Comparison of ENCODE assay signal across 9 mouse cellular contexts in the genomic region with DNA sequence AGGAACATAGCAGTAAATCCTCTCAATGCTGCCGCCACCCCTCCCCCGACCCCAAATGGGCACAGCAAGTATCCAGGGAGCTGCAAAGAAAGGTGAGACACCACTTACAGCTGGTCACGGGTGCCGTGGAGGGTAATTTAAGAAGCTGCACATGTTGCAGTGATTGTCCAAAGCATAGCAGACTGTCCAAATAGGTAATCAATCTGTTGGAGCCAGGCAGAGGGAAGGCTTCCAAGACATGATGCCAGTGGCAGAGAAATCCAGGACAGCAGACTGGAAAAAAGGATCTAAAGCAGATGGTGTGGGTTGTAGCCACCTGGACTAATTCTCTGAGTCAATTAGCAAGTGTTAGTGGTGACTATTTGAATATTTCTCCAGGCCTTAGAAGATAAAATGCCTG.
DNase-seq lines count a peak whose midpoint lies in the region; ATAC-seq and TF ChIP-seq lines count a peak whose summit lies in the region.
"Had no signal": no experiment of that assay in that cellular context is flagged by ENCODE, and none has a peak within 500 bp of the region (broad histone marks: within the 10 kb centered on the region; RNA-seq: fewer than 3 reads in every experiment).

No protein-coding gene starts in this region.

- no peaks in the 10 kb centered on the region for H3K79me2 ChIP-seq in CH12.LX (replicated peaks; ENCODE audit: control insufficient read depth, extremely low read depth, insufficient read depth, poor library complexity, severe bottlenecking)

- no peaks in the 10 kb centered on the region for H3K27me3 ChIP-seq in forebrain, embryonic 13.5 days
- no peaks in the 10 kb centered on the region for H3K27me3 ChIP-seq in forebrain, embryonic 12.5 days
- no peaks in the 10 kb centered on the region for H3K27me3 ChIP-seq in CH12.LX (replicated peaks)
- H3K27me3 ChIP-seq: neural tube, embryonic 12.5 days had no signal

- no peak overlapping the region for H3K9ac ChIP-seq in forebrain, embryonic 13.5 days
- no peak overlapping the region for H3K9ac ChIP-seq in forebrain, embryonic 12.5 days
- H3K9ac ChIP-seq in CH12.LX (ENCODE audit: insufficient read depth, low read depth): no peak overlapping the region
- H3K9ac ChIP-seq: neural tube, embryonic 12.5 days had no signal

- peak; percentile 88 for ATAC-seq in forebrain, embryonic 13.5 days
- ATAC-seq in forebrain, embryonic 12.5 days (ENCODE audit: low FRiP score): no peak

- H3K27ac ChIP-seq in forebrain, embryonic 13.5 days: no peak overlapping the region
- H3K27ac ChIP-seq in forebrain, embryonic 12.5 days: no peak overlapping the region
- H3K27ac ChIP-seq in CH12.LX (ENCODE audit: insufficient read depth, low read depth): no peak overlapping the region
- H3K27ac ChIP-seq: neural tube, embryonic 12.5 days had no signal

- H3K9me3 ChIP-seq in forebrain, embryonic 13.5 days (replicated peaks): no peaks in the 10 kb centered on the region
- H3K9me3 ChIP-seq in forebrain, embryonic 12.5 days: no peaks in the 10 kb centered on the region
- H3K9me3 ChIP-seq in CH12.LX (replicated peaks; ENCODE audit: low read length): no peaks in the 10 kb centered on the region
- H3K9me3 ChIP-seq: neural tube, embryonic 12.5 days had no signal

- no peaks in the 10 kb centered on the region for H3K36me3 ChIP-seq in forebrain, embryonic 13.5 days (ENCODE audit: poor library complexity, severe bottlenecking)
- no peaks in the 10 kb centered on the region for H3K36me3 ChIP-seq in forebrain, embryonic 12.5 days (replicated peaks)
- no peaks in the 10 kb centered on the region for H3K36me3 ChIP-seq in CH12.LX (replicated peaks in 1 of 2; ENCODE audit: control insufficient read depth in 1 of 2, insufficient read depth in 1 of 2, low read length in 1 of 2)
- H3K36me3 ChIP-seq: neural tube, embryonic 12.5 days had no signal

- 70% methylated on average over 4 of the region's 4 CpGs for WGBS in forebrain, embryonic 13.5 days
- 67% methylated on average over 4 of the region's 4 CpGs for WGBS in forebrain, embryonic 12.5 days

- no peak overlapping the region for H3K4me3 ChIP-seq in forebrain, embryonic 13.5 days
- no peak overlapping the region for H3K4me3 ChIP-seq in forebrain, embryonic 12.5 days (replicated peaks)
- no peak overlapping the region for H3K4me3 ChIP-seq in CH12.LX (replicated peaks in 1 of 3; ENCODE audit: low read depth in 2 of 3, low read length in 2 of 3, poor library complexity in 1 of 3)
- H3K4me3 ChIP-seq: neural tube, embryonic 12.5 days had no signal

- no peak overlapping the region for H3K4me2 ChIP-seq in forebrain, embryonic 13.5 days
- no peak overlapping the region for H3K4me2 ChIP-seq in forebrain, embryonic 12.5 days
- no peak overlapping the region for H3K4me2 ChIP-seq in CH12.LX (ENCODE audit: insufficient read depth, low read depth, poor library complexity, severe bottlenecking)
- H3K4me2 ChIP-seq: neural tube, embryonic 12.5 days had no signal

- no peak for TF ChIP-seq POLR2A in CH12.LX (IDR thresholded peaks at IDR 0.05; ENCODE audit: low read depth, low read length)

- in situ Hi-C loops in CH12.LX (cut with MboI; ENCODE audit: low pct_ligation_motif_present, low pct_unique_long_range_greater_than_20kb, low sequenced_read_pairs): no loop called here

- H3K4me1 ChIP-seq in forebrain, embryonic 13.5 days: no peaks in the 10 kb centered on the region
- no peaks in the 10 kb centered on the region for H3K4me1 ChIP-seq in forebrain, embryonic 12.5 days
- no peaks in the 10 kb centered on the region for H3K4me1 ChIP-seq in CH12.LX (ENCODE audit: control insufficient read depth in 1 of 2, insufficient read depth in 2 of 2)
- H3K4me1 ChIP-seq: neural tube, embryonic 12.5 days had no signal

- no peak for TF ChIP-seq RAD21 in CH12.LX (IDR thresholded peaks at IDR 0.05; ENCODE audit: low read depth, low read length)

- DNase-seq in CH12.LX (ENCODE audit: extremely low read depth): peak; percentile 2
- DNase-seq in embryo, embryonic 11 days: peak; percentile 23
- DNase-seq in layer of hippocampus, postnatal 10 days (ENCODE audit: low spot score in 2 of 2): peak; percentile 50 to 55
- DNase-seq in testis, postnatal 14 days (ENCODE audit: low spot score): no peak
- DNase-seq in c-Kit-positive CD71-positive TER-119-positive erythroid progenitor cells, embryonic 14.5 days (ENCODE audit: low spot score): no peak
- DNase-seq in heart, postnatal 36 days: no peak

- intact Hi-C loops in heart, postnatal 36 days (cut with DNase I): no loop called here

- no peak for TF ChIP-seq CTCF in CH12.LX (conservative IDR thresholded peaks at IDR 0.05 in 1 of 2, IDR thresholded peaks at IDR 0.05 in 1 of 2; ENCODE audit: low read depth in 2 of 2, low read length in 2 of 2)

- dilution Hi-C loops in CH12.LX (cut with MboI; ENCODE audit: extremely low pct_ligation_motif_present, extremely low pct_unique_long_range_greater_than_20kb, low sequenced_read_pairs): no loop called here

- no peak for TF ChIP-seq EP300 in CH12.LX (IDR thresholded peaks at IDR 0.05; ENCODE audit: low read length)

TF ChIP-seq in CH12.LX, 34 proteins besides CTCF, POLR2A, EP300 and RAD21:
- TF ChIP-seq JUN (IDR thresholded peaks at IDR 0.05; ENCODE audit: insufficient read depth, low read depth, low read length) (no peak), TCF12 (IDR thresholded peaks at IDR 0.05; ENCODE audit: low read depth, low read length) (no peak), BHLHE40 (IDR thresholded peaks at IDR 0.05; ENCODE audit: low read depth, low read length) (no peak), SIN3A (IDR thresholded peaks at IDR 0.05; ENCODE audit: low read length) (no peak), ETS1 (conservative IDR thresholded peaks at IDR 0.05; ENCODE audit: low read depth, low read length) (no peak), IRF4 (IDR thresholded peaks at IDR 0.05; ENCODE audit: low read depth, low read length) (no peak), PAX5 (IDR thresholded peaks at IDR 0.05; ENCODE audit: low read length) (no peak), KAT2A (IDR thresholded peaks at IDR 0.05; ENCODE audit: insufficient replicate concordance, low read length) (no peak)

Comparison
In these comparisons a context has a peak if more than half of its experiments do, and no peak if none do; other contexts are left out.
1. DNase-seq: peak in CH12.LX (single experiment), embryo, embryonic 11 days (single experiment) and layer of hippocampus, postnatal 10 days (2 of 2); none in testis, postnatal 14 days (single experiment), c-Kit-positive CD71-positive TER-119-positive erythroid progenitor cells, embryonic 14.5 days (single experiment) and heart, postnatal 36 days (0 of 2).